Mouse (Mus musculus) CH12.LX (cell line): ENCODE measurements around the gene BC051142. TPM values are rescaled to one million over a fixed set of nuclear protein-coding genes. Genes with fewer than 3 reads are reported as not detected.

Experiments
- DNase-seq: peaks from one replicate; pipeline ENCODE4 v3.0.0-alpha.2; 2013; ENCODE audit errors: extremely low read depth
- H3K27ac ChIP-seq: 2 replicates; pipeline ENCODE4 v1.5.1; 2012; ENCODE audit warnings: low read depth, mild to moderate bottlenecking, control low read depth, moderate library complexity; ENCODE audit not compliant: insufficient read depth
- H3K27me3 ChIP-seq: replicated peaks from 2 replicates; pipeline ENCODE3; 2012; ENCODE audit warnings: inconsistent platforms
- H3K36me3 ChIP-seq, 2 experiments: replicated peaks in 1 of 2; 2 replicates each; pipeline versions ENCODE3 to v1.6.1; 2012; ENCODE audit warnings: inconsistent platforms in 1 of 2, low read length in 1 of 2, mild to moderate bottlenecking in 1 of 2, mixed read lengths in 1 of 2, moderate library complexity in 1 of 2; ENCODE audit not compliant: control insufficient read depth in 1 of 2, insufficient read depth in 1 of 2
- H3K4me1 ChIP-seq, 2 experiments: 2 replicates each; pipeline ENCODE4 v1.6.1; 2012; ENCODE audit warnings: inconsistent platforms in 1 of 2, moderate library complexity in 1 of 2; ENCODE audit not compliant: insufficient read depth in 2 of 2, control insufficient read depth in 1 of 2
- H3K4me2 ChIP-seq: 2 replicates; pipeline ENCODE4 v1.6.1; 2012; ENCODE audit warnings: low read depth, mild to moderate bottlenecking, control low read depth; ENCODE audit not compliant: poor library complexity, insufficient read depth, severe bottlenecking
- H3K4me3 ChIP-seq, 3 experiments: fragments of 150-350 bp in 1 of 3; sonication (generic) in 1 of 3; replicated peaks in 1 of 3; 2 replicates each; pipeline versions ENCODE3 to v1.5.1; 2011 to 2012; ENCODE audit warnings: low read depth in 2 of 3, low read length in 2 of 3, mild to moderate bottlenecking in 2 of 3, moderate library complexity in 2 of 3, control low read depth in 1 of 3, improper control_type of control experiment in 1 of 3, inconsistent platforms in 1 of 3, mixed read lengths in 1 of 3; ENCODE audit not compliant: poor library complexity in 1 of 3
- H3K79me2 ChIP-seq: replicated peaks from 2 replicates; pipeline ENCODE4 v1.6.1; 2012; ENCODE audit warnings: mild to moderate bottlenecking, moderate library complexity; ENCODE audit not compliant: control insufficient read depth, poor library complexity, insufficient read depth, severe bottlenecking; ENCODE audit errors: extremely low read depth
- H3K9ac ChIP-seq: 2 replicates; pipeline ENCODE4 v1.6.1; 2012; ENCODE audit warnings: low read depth, mild to moderate bottlenecking, control low read depth, moderate library complexity; ENCODE audit not compliant: insufficient read depth
- H3K9me3 ChIP-seq: replicated peaks from 2 replicates; pipeline ENCODE3; 2012; ENCODE audit warnings: low read length, inconsistent platforms, mixed read lengths
- CHD1 ChIP-seq: IDR thresholded peaks from 2 replicates; pipeline ENCODE4 v1.6.1; 2012; ENCODE audit warnings: low read depth, low read length, improper control_type of control experiment, inconsistent platforms
- CHD2 ChIP-seq: IDR thresholded peaks from 2 replicates; pipeline ENCODE4 v1.6.1; 2011; ENCODE audit warnings: low read length, improper control_type of control experiment
- CTCF ChIP-seq, 2 experiments: IDR thresholded peaks in 1 of 2; conservative IDR thresholded peaks in 1 of 2; 2 replicates each; pipeline ENCODE4 v1.5.1; 2011 to 2012; ENCODE audit warnings: low read depth in 2 of 2, low read length in 2 of 2, improper control_type of control experiment in 1 of 2, inconsistent platforms in 1 of 2, mild to moderate bottlenecking in 1 of 2, moderate library complexity in 1 of 2
- ELF1 ChIP-seq: IDR thresholded peaks from 2 replicates; pipeline ENCODE4 v1.6.1; 2014; ENCODE audit warnings: low read depth, mild to moderate bottlenecking, inconsistent platforms, low read length, improper control_type of control experiment
- EP300 ChIP-seq: IDR thresholded peaks from 2 replicates; pipeline ENCODE4 v1.6.1; 2011; ENCODE audit warnings: low read length, improper control_type of control experiment
- ETS1 ChIP-seq: conservative IDR thresholded peaks from 2 replicates; pipeline ENCODE4 v1.6.1; 2012; ENCODE audit warnings: low read depth, mild to moderate bottlenecking, inconsistent platforms, low read length, improper control_type of control experiment, moderate library complexity
- GABPA ChIP-seq: IDR thresholded peaks from 2 replicates; pipeline ENCODE4 v1.6.1; 2012; ENCODE audit warnings: low read depth, low read length, improper control_type of control experiment, inconsistent platforms; ENCODE audit not compliant: insufficient replicate concordance
- IRF4 ChIP-seq: IDR thresholded peaks from 2 replicates; pipeline ENCODE4 v1.6.1; 2014; ENCODE audit warnings: low read depth, mild to moderate bottlenecking, inconsistent platforms, low read length, improper control_type of control experiment
- JUND ChIP-seq: conservative IDR thresholded peaks from 2 replicates; pipeline ENCODE4 v1.6.1; 2011; ENCODE audit warnings: low read depth, low read length, improper control_type of control experiment
- MAX ChIP-seq: IDR thresholded peaks from 2 replicates; pipeline ENCODE4 v1.6.1; 2011; ENCODE audit warnings: low read length, improper control_type of control experiment
- PAX5 ChIP-seq: IDR thresholded peaks from 2 replicates; pipeline ENCODE4 v1.6.1; 2012; ENCODE audit warnings: low read length, inconsistent platforms, mixed read lengths
- POLR2AphosphoS2 ChIP-seq: IDR thresholded peaks from 2 replicates; pipeline ENCODE4 v1.6.1; 2011; ENCODE audit warnings: low read depth, low read length, improper control_type of control experiment
- RAD21 ChIP-seq: IDR thresholded peaks from 2 replicates; pipeline ENCODE4 v1.6.1; 2011; ENCODE audit warnings: low read depth, mild to moderate bottlenecking, low read length, improper control_type of control experiment, moderate library complexity
- SMC3 ChIP-seq: IDR thresholded peaks from 2 replicates; pipeline ENCODE4 v1.6.1; 2011; ENCODE audit warnings: low read depth, low read length, improper control_type of control experiment
- USF1 ChIP-seq: IDR thresholded peaks from 2 replicates; pipeline ENCODE4 v1.6.1; 2014; ENCODE audit warnings: low read depth, mild to moderate bottlenecking, inconsistent platforms, low read length, improper control_type of control experiment
- USF2 ChIP-seq: conservative IDR thresholded peaks from 2 replicates; pipeline ENCODE4 v1.6.1; 2011; ENCODE audit warnings: low read depth, low read length, improper control_type of control experiment
- ZKSCAN1 ChIP-seq: IDR thresholded peaks from 2 replicates; pipeline ENCODE4 v1.6.1; 2012; ENCODE audit warnings: low read depth, inconsistent platforms, low read length, improper control_type of control experiment, borderline replicate concordance
- ZMIZ1 ChIP-seq: IDR thresholded peaks from 2 replicates; pipeline ENCODE4 v1.6.1; 2012; ENCODE audit warnings: low read depth, mild to moderate bottlenecking, inconsistent platforms, low read length, improper control_type of control experiment
- dilution Hi-C: fragments of 300-500 bp; cut with MboI; formaldehyde crosslinking; loops from 2 replicates; pipeline ENCODE4 v1.14.3; 2020; ENCODE audit warnings: low sequenced_read_pairs; ENCODE audit not compliant: extremely low pct_unique_long_range_greater_than_20kb, extremely low pct_ligation_motif_present
- in situ Hi-C: fragments of 300-500 bp; cut with MboI; formaldehyde crosslinking; loops from 3 replicates; pipeline ENCODE4 v1.14.3; 2019; ENCODE audit warnings: low sequenced_read_pairs, low pct_ligation_motif_present, low pct_unique_long_range_greater_than_20kb, mixed read lengths
- polyA plus RNA-seq: library from polyadenylated mRNA; unstranded; fragments of >175 nt; gene quantifications from 2 replicates; pipeline ENCODE4 v1.2.1, GENCODE M21; 2012; ENCODE audit warnings: low read depth; ENCODE audit not compliant: insufficient read length
- total RNA-seq, 2 experiments: library from RNA; depleted of rRNA; stranded (reverse); fragments of 300-350 nt in 1 of 2; fragments of >200 nt in 1 of 2; gene quantifications; 2 replicates each; pipeline ENCODE4 v1.2.3; 2012 to 2014

The BC051142 gene
- total and polyA plus RNA-seq, 3 experiments = 0.28 to 0.83 TPM; not detected in 1

GRCm38 (mm10) chr17:34363676-34364310 is 34.8 kb upstream of the BC051142 start:
- Histone ChIP-seq H3K4me1 (peaks cover 13 to 47% of the 10 kb centered on the region in 2 experiments), H3K9me3 (no peaks in the 10 kb centered on the region), H3K4me2 (no peak overlapping the region), H3K79me2 (no peaks in the 10 kb centered on the region), H3K36me3 (peaks cover 0 to 3% of the 10 kb centered on the region in 2 experiments), H3K27ac (no peak overlapping the region), H3K4me3 (no peak overlapping the region), H3K27me3 (no peaks in the 10 kb centered on the region), H3K9ac (no peak overlapping the region)
- in situ Hi-C loops (no loop called here), dilution Hi-C loops (no loop called here)
- DNase-seq = peak; percentile 53
- TF ChIP-seq PAX5 = no peak
- TF ChIP-seq MAX = no peak
- TF ChIP-seq RAD21 = peak; percentile 43
- peak; percentile 44; the same call in 1 of the 2 replicates for TF ChIP-seq CHD2
- TF ChIP-seq CHD1 = no peak
- no peak for TF ChIP-seq JUND
- TF ChIP-seq SMC3 = peak; percentile 25
- TF ChIP-seq EP300 = peak; percentile 31; the same call in 1 of the 2 replicates
- peak in 1 of 2 experiments; percentile 53; a peak in 2 of 4 replicates for TF ChIP-seq CTCF (conservative IDR thresholded peaks at IDR 0.05 in 1 of 2, IDR thresholded peaks at IDR 0.05 in 1 of 2; ENCODE audit: low read depth in 2 of 2, low read length in 2 of 2)
- 0 out of 2 replicates have a peak, but pooled peaks have one; percentile 15 for TF ChIP-seq IRF4

- Histone ChIP-seq H3K4me3 (no peak overlapping the region), H3K9ac (no peak overlapping the region), H3K4me1 (peaks cover 13 to 46% of the 10 kb centered on the region in 2 experiments), H3K36me3 (peaks cover 0 to 4% of the 10 kb centered on the region in 2 experiments), H3K27me3 (no peaks in the 10 kb centered on the region), H3K4me2 (no peak overlapping the region), H3K79me2 (no peaks in the 10 kb centered on the region), H3K9me3 (no peaks in the 10 kb centered on the region), H3K27ac (no peak overlapping the region)
- TF ChIP-seq ELF1 = no peak
- TF ChIP-seq USF1 = no peak
- no peak for TF ChIP-seq GABPA
- no peak for TF ChIP-seq ZMIZ1
- TF ChIP-seq POLR2AphosphoS2 = no peak
- no peak for TF ChIP-seq ZKSCAN1
- no peak for TF ChIP-seq USF2
- TF ChIP-seq ETS1 = no peak
- no peak for TF ChIP-seq EP300
- dilution Hi-C loops (no loop called here), in situ Hi-C loops (no loop called here)
- no peak for DNase-seq
Observed at GRCm38 (mm10) chr17:34365031-34365430, 33.6 kb upstream of the BC051142 start.
